Mouse (Mus musculus) hindbrain, embryonic 11.5 days (tissue): Measurements from ENCODE around the gene Prrx2. TPM values are rescaled to one million over a fixed set of nuclear protein-coding genes. Genes with fewer than 3 reads are reported as not detected.

Source experiments
- ATAC-seq: fragments of 200-750 bp; cut with Nextera tagmentation; 2 replicates; pipeline ENCODE4 v1.8.0; 2017; ENCODE audit warnings: mild to moderate bottlenecking, moderate TSS enrichment, moderate library complexity; ENCODE audit not compliant: low FRiP score
- DNase-seq: peaks from one replicate; pipeline ENCODE4 v3.0.0-alpha.2; 2015; ENCODE audit warnings: low spot score
- H3K27ac ChIP-seq: fragments of 300-500 bp; sonication (generic); 2 replicates; pipeline ENCODE4 v1.5.1; 2014; ENCODE audit warnings: mild to moderate bottlenecking, low read depth, low read length
- H3K27me3 ChIP-seq: fragments of 300-500 bp; sonication (generic); 2 replicates; pipeline ENCODE4 v1.6.1; 2014; ENCODE audit warnings: mild to moderate bottlenecking, low read length, moderate library complexity, mixed read lengths; ENCODE audit not compliant: control insufficient read depth, insufficient read depth
- H3K36me3 ChIP-seq: fragments of 300-500 bp; sonication (generic); 2 replicates; pipeline ENCODE4 v1.6.1; 2014; ENCODE audit warnings: mild to moderate bottlenecking, low read length, moderate library complexity, mixed read lengths; ENCODE audit not compliant: control insufficient read depth, insufficient read depth
- H3K4me1 ChIP-seq: fragments of 300-500 bp; sonication (generic); replicated peaks from 2 replicates; pipeline ENCODE4 v1.6.1; 2014; ENCODE audit warnings: low read length, mixed read lengths; ENCODE audit not compliant: control insufficient read depth, insufficient read depth
- H3K4me2 ChIP-seq: fragments of 300-500 bp; sonication (generic); replicated peaks from 2 replicates; pipeline ENCODE4 v1.6.1; 2014; ENCODE audit warnings: mild to moderate bottlenecking, low read depth, low read length
- H3K4me3 ChIP-seq: fragments of 300-500 bp; sonication (generic); 2 replicates; pipeline ENCODE4 v1.5.1; 2014; ENCODE audit warnings: low read depth, low read length
- H3K9ac ChIP-seq: fragments of 300-500 bp; sonication (generic); 2 replicates; pipeline ENCODE4 v1.6.1; 2014; ENCODE audit warnings: low read depth, low read length
- H3K9me3 ChIP-seq: fragments of 300-500 bp; sonication (generic); 2 replicates; pipeline ENCODE4 v1.6.1; 2016; ENCODE audit warnings: low read length; ENCODE audit not compliant: control insufficient read depth
- WGBS: fragments of 180-500 bp; shearing (Covaris S2); extraction: QIAGEN DNeasy Blood & Tissue Kit; methylation state at CpG from one replicate; pipeline ENCODE4 v1.1.7; 2014; 5-methylcytosine and 5-hydroxymethylcytosine counted together
- polyA plus RNA-seq: library from polyadenylated mRNA; unstranded; fragments of >200 nt; fragmentation: Nextera tagmentation; extraction: Ambion mirVana; gene quantifications from 2 replicates; pipeline ENCODE4 v1.2.1, GENCODE M21; 2014

The Prrx2 gene
- polyA plus RNA-seq, 1 experiment from 2014 or later = 39.7 TPM

DNA sequence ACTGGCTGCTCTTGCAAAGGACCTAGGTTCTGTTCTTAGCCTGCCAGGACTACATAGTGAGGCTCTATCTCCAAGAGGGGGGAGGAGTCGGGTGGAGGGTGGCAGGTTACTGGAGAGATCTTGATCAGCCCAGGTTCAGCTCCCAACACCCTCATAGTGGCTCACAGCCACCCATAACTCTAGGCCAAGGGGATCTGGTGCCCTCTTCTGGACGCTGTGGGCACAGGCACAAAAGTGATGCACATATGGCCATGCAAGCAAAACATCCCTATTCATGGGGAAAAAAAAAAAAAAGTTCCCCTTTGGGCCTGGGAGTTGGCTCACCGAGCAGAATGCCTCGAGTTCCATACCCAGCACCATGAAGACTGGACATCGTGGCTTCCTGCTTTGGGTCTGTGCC is 5.5 kb upstream of the Prrx2 start:
- Histone ChIP-seq H3K4me3 (no peak overlapping the region), H3K4me1 (peaks cover 10% of the 10 kb centered on the region), H3K9ac (no peak overlapping the region), H3K4me2 (no peak overlapping the region), H3K27me3 (no peaks in the 10 kb centered on the region), H3K36me3 (peaks cover 2% of the 10 kb centered on the region; the same call in 1 of the 2 replicates), H3K27ac (no peak overlapping the region), H3K9me3 (no peaks in the 10 kb centered on the region)
- no peak for ATAC-seq
- DNase-seq = no peak
- 29% methylated on average over 5 of the region's 5 CpGs for whole genome bisulfite sequencing

- ATAC-seq (no peak), DNase-seq (no peak)
- Histone ChIP-seq H3K9ac (no peak within 1 kb of the TSS), H3K36me3 (no peaks in the 10 kb centered on the region; the same call in 1 of the 2 replicates), H3K4me3 (no peak within 1 kb of the TSS), H3K9me3 (no peaks in the 10 kb centered on the region), H3K4me2 (no peak within 1 kb of the TSS), H3K4me1 (peaks cover 10% of the 10 kb centered on the region), H3K27me3 (no peaks in the 10 kb centered on the region), H3K27ac (no peak within 1 kb of the TSS)
- 10% methylated on average over 4 of the region's 4 CpGs for WGBS
These were observed 4.4 kb upstream of the Prrx2 start, which contains the start of gene Asb6 for GRCm38 (mm10) chr2:30830283-30830795. Gene Asb6 (minus strand): TSS chr2:30830333.

DNA sequence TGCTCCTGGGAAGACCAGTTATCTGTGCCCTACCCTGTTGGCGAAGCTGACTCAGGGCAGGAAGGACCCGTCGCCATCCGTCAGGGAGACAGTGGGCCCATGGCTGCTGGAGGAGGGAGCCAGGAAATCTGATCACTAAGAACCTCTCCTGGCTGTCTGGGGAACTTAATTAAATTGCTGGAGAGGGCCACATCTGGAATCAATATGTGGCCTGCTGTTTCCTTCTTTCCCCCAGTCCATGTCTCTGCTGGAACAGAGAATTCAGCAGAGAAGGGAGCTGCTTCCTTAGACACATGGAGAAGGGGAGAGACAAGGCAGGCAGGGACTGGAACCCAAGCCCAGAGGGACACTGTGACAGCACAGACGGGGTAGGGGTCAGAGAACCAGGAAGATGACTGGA is 1.1 kb upstream of the Prrx2 start:
- H3K36me3 ChIP-seq = no peaks in the 10 kb centered on the region
- H3K27me3 ChIP-seq = no peaks in the 10 kb centered on the region
- ATAC-seq = no peak
- no peak overlapping the region for H3K4me3 ChIP-seq
- H3K27ac ChIP-seq = peak overlapping the region; percentile 65
- no peaks in the 10 kb centered on the region for H3K9me3 ChIP-seq
- H3K9ac ChIP-seq = no peak overlapping the region
- no peak for DNase-seq
- H3K4me2 ChIP-seq = no peak overlapping the region
- WGBS = 44% methylated on average over 5 of the region's 5 CpGs
- H3K4me1 ChIP-seq = peaks cover 5% of the 10 kb centered on the region; the same call in 1 of the 2 replicates

- no peak for ATAC-seq
- Histone ChIP-seq H3K4me2 (no peak overlapping the region), H3K27ac (no peak overlapping the region)
These were observed 1.6 kb downstream of the Prrx2 start for GRCm38 (mm10) chr2:30836238-30836990.

DNA sequence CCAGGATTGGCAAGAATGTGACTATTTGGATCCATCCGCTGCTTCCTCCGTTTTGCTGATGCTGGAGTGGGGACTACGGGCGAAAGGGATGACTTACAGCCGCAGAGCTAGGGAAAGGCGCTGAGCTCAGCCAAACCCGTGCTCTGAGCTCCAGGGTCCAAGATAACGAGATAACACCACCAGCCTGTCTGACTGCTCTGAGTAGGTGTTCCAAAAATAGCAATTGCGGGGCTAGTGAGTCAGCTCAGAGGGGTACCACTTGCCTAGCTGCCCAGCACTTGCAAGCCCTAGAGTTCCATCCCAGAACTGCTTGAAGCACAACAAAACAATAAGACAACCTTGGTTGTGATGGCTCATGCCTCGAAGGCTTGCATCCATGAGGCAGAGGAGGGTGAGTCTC is 7.8 kb downstream of the Prrx2 start:
- DNase-seq = no peak
- Histone ChIP-seq H3K9ac (no peak overlapping the region), H3K36me3 (no peaks in the 10 kb centered on the region), H3K4me3 (no peak overlapping the region), H3K27ac (no peak overlapping the region), H3K4me2 (no peak overlapping the region), H3K9me3 (no peaks in the 10 kb centered on the region), H3K4me1 (peaks cover 2% of the 10 kb centered on the region; the same call in 1 of the 2 replicates), H3K27me3 (peaks cover 21% of the 10 kb centered on the region)
- WGBS = 60% methylated on average over 10 of the region's 10 CpGs
- no peak for ATAC-seq

More at GRCm38 (mm10) chr2:30836238-30836990, 1.6 kb downstream of the Prrx2 start:
- Histone ChIP-seq H3K4me3 (no peak overlapping the region), H3K9me3 (no peaks in the 10 kb centered on the region), H3K36me3 (no peaks in the 10 kb centered on the region), H3K27me3 (no peaks in the 10 kb centered on the region), H3K4me1 (peaks cover 3% of the 10 kb centered on the region; the same call in 1 of the 2 replicates), H3K9ac (no peak overlapping the region)
- 12% methylated on average over 21 of the region's 21 CpGs for WGBS
- no peak for DNase-seq

GRCm38 (mm10) chr2:30845152-30846070 is 10.6 kb downstream of the Prrx2 start:
- DNase-seq (peak; percentile 54), ATAC-seq (no peak)
- Histone ChIP-seq H3K27me3 (peaks cover 21% of the 10 kb centered on the region), H3K9me3 (no peaks in the 10 kb centered on the region), H3K4me3 (peak overlapping the region; percentile 51), H3K4me2 (peak overlapping the region; percentile 84), H3K36me3 (no peaks in the 10 kb centered on the region), H3K9ac (peak overlapping the region; percentile 65), H3K4me1 (peaks cover 2% of the 10 kb centered on the region; the same call in 1 of the 2 replicates), H3K27ac (no peak overlapping the region)
- WGBS = 2% methylated on average over 69 of the region's 80 CpGs

DNA sequence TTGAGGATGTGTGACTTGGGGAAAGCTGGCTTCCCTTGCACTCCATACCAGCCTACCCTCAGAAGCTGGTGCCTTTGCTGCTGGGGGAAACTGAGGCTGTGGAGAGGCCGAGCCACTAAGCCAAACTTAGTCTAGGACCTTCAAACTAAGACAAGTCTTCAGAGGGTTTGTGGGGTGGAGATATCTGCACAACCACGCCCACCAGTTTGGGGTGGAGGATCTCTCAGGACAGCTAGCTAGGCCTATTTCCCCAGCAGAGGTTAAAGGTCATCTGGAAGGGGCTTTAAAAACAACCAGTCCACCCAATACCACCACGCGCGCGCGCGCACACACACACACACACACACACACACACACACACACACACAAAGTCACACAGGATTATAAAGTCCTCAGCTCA is 11.5 kb downstream of the Prrx2 start:
- DNase-seq (no peak), ATAC-seq (no peak)
- 0 out of 2 replicates have a peak overlapping the region, but pooled peaks have one; percentile 51 for H3K4me3 ChIP-seq
- 61% methylated on average over 7 of the region's 8 CpGs for WGBS
- H3K27ac ChIP-seq = no peak overlapping the region
- H3K9ac ChIP-seq = no peak overlapping the region
- H3K4me1 ChIP-seq = peaks cover 2% of the 10 kb centered on the region; the same call in 1 of the 2 replicates
- no peaks in the 10 kb centered on the region for H3K36me3 ChIP-seq
- H3K9me3 ChIP-seq = no peaks in the 10 kb centered on the region
- peak overlapping the region; percentile 84 for H3K4me2 ChIP-seq
- peaks cover 21% of the 10 kb centered on the region for H3K27me3 ChIP-seq

DNA sequence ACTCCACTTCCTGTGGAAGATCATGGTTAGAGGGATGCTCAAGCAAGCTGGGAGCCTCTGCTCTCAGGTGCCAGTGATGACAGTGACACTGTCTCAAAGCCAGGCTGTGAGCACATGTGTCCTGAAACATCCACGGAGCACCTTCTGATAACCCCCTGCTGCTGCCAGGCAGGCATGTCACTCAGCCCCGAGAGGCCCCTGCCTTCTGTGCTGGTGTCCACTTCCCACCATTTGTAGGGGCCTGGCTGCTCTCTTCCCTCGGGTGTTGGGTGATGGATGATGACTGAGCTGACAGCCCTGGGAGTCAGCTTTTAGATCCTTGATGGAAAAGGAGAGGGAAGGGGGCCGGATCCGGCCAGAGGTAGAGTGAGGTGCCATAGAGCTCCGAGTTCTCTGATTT is 12.0 kb downstream of the Prrx2 start:
- Histone ChIP-seq H3K36me3 (no peaks in the 10 kb centered on the region), H3K27me3 (peaks cover 21% of the 10 kb centered on the region), H3K4me3 (no peak overlapping the region), H3K9ac (0 out of 2 replicates have a peak overlapping the region, but pooled peaks have one; percentile 23), H3K4me2 (peak overlapping the region; percentile 19; the same call in 1 of the 2 replicates), H3K4me1 (peaks cover 2% of the 10 kb centered on the region; the same call in 1 of the 2 replicates), H3K27ac (no peak overlapping the region), H3K9me3 (no peaks in the 10 kb centered on the region)
- ATAC-seq (no peak), DNase-seq (no peak)
- 12% methylated on average over 6 of the region's 6 CpGs for whole genome bisulfite sequencing
